Mouse (Mus musculus) heart, postnatal 0 days (tissue): ENCODE results near the gene Dnajc17.

Experiments used
- CTCF ChIP-seq: IDR thresholded peaks from 2 replicates; pipeline ENCODE4 v1.5.1; 2016; ENCODE audit warnings: antibody characterized with exemption, control low read depth, low read depth
- EP300 ChIP-seq: IDR thresholded peaks from 2 replicates; pipeline ENCODE4 v1.6.1; 2016; ENCODE audit warnings: antibody characterized with exemption, low read depth

- no peak for TF ChIP-seq EP300
- no peak for TF ChIP-seq CTCF
These were observed 38.3 kb downstream of the Dnajc17 start for GRCm38 (mm10) chr2:119170282-119170681.
